Mouse (Mus musculus): ENCODE measurements around the gene Zc3hav1. TPM values are rescaled to one million over a fixed set of nuclear protein-coding genes. Genes with fewer than 3 reads are reported as not detected.

Zc3hav1 gene
- polyA plus RNA-seq, 1 experiment from 2014 or later = 18.1 TPM

GRCm38 (mm10) chr6:38339078-38339477, 15.3 kb downstream of the Zc3hav1 start:
- no peak for ATAC-seq
- no peaks in the 10 kb centered on the region for H3K4me1 ChIP-seq (ENCODE audit: insufficient read depth, low read depth, low read length)
- H3K4me3 ChIP-seq (ENCODE audit: low read depth, low read length) = no peak overlapping the region
- peaks cover 28% of the 10 kb centered on the region; the same call in 1 of the 2 replicates for H3K36me3 ChIP-seq (ENCODE audit: insufficient read depth, low read length)
- WGBS = 57% methylated on average over 2 of the region's 2 CpGs
- no peak overlapping the region for H3K27ac ChIP-seq (ENCODE audit: low read length)
- DNase-seq (ENCODE audit: low spot score) = no peak
- no peaks in the 10 kb centered on the region for H3K27me3 ChIP-seq (replicated peaks; ENCODE audit: insufficient read depth, low read length)
- H3K9me3 ChIP-seq (ENCODE audit: low read length) = no peaks in the 10 kb centered on the region
- H3K4me2 ChIP-seq (replicated peaks; ENCODE audit: low read depth, low read length) = no peak overlapping the region
- TF ChIP-seq EP300 (IDR thresholded peaks at IDR 0.05) = no peak
- no peak for TF ChIP-seq CTCF (IDR thresholded peaks at IDR 0.05)
- no peak overlapping the region for H3K9ac ChIP-seq (replicated peaks; ENCODE audit: low read depth)

GRCm38 (mm10) chr6:38337951-38338350, 16.5 kb downstream of the Zc3hav1 start:
- Histone ChIP-seq H3K27me3 (replicated peaks; ENCODE audit: insufficient read depth, low read length) (no peaks in the 10 kb centered on the region), H3K4me3 (ENCODE audit: low read depth, low read length) (no peak overlapping the region), H3K4me2 (replicated peaks; ENCODE audit: low read depth, low read length) (no peak overlapping the region), H3K9ac (replicated peaks; ENCODE audit: low read depth) (no peak overlapping the region), H3K4me1 (ENCODE audit: insufficient read depth, low read depth, low read length) (no peaks in the 10 kb centered on the region), H3K9me3 (ENCODE audit: low read length) (no peaks in the 10 kb centered on the region), H3K27ac (ENCODE audit: low read length) (no peak overlapping the region), H3K36me3 (ENCODE audit: insufficient read depth, low read length) (peaks cover 34% of the 10 kb centered on the region; the same call in 1 of the 2 replicates)
- TF ChIP-seq CTCF (IDR thresholded peaks at IDR 0.05) (no peak), EP300 (IDR thresholded peaks at IDR 0.05) (no peak)
- WGBS = 68% methylated on average over 6 of the region's 6 CpGs
- ATAC-seq (peak; percentile 69), DNase-seq (ENCODE audit: low spot score) (peak; percentile 40)

GRCm38 (mm10) chr6:38337166-38337705, 17.2 kb downstream of the Zc3hav1 start:
- no peaks in the 10 kb centered on the region for H3K27me3 ChIP-seq (replicated peaks; ENCODE audit: insufficient read depth, low read length)
- 84% methylated on average over 4 of the region's 4 CpGs for WGBS
- peak; percentile 35 for TF ChIP-seq CTCF (IDR thresholded peaks at IDR 0.05)
- no peak for TF ChIP-seq EP300 (IDR thresholded peaks at IDR 0.05)

GRCm38 (mm10) chr6:38335264-38335663, 19.1 kb downstream of the Zc3hav1 start:
- DNase-seq (ENCODE audit: low spot score) (no peak), ATAC-seq (no peak)
- peaks cover 53% of the 10 kb centered on the region for H3K36me3 ChIP-seq (ENCODE audit: insufficient read depth, low read length)
- H3K4me1 ChIP-seq (ENCODE audit: insufficient read depth, low read depth, low read length) = no peaks in the 10 kb centered on the region
- H3K4me3 ChIP-seq (ENCODE audit: low read depth, low read length) = no peak overlapping the region
- H3K27me3 ChIP-seq (replicated peaks; ENCODE audit: insufficient read depth, low read length) = no peaks in the 10 kb centered on the region
- H3K27ac ChIP-seq (ENCODE audit: low read length) = no peak overlapping the region
- WGBS = 72% methylated on average over 6 of the region's 6 CpGs
- H3K9me3 ChIP-seq (ENCODE audit: low read length) = no peaks in the 10 kb centered on the region
- no peak for TF ChIP-seq EP300 (IDR thresholded peaks at IDR 0.05)
- TF ChIP-seq CTCF (IDR thresholded peaks at IDR 0.05) = no peak
- no peak overlapping the region for H3K4me2 ChIP-seq (replicated peaks; ENCODE audit: low read depth, low read length)
- no peak overlapping the region for H3K9ac ChIP-seq (replicated peaks; ENCODE audit: low read depth)

More at GRCm38 (mm10) chr6:38337166-38337705, 17.2 kb downstream of the Zc3hav1 start:
- H3K4me3 ChIP-seq (ENCODE audit: low read depth, low read length) = no peak overlapping the region
- H3K4me2 ChIP-seq (replicated peaks; ENCODE audit: low read depth, low read length) = no peak overlapping the region
- peaks cover 41% of the 10 kb centered on the region; the same call in 1 of the 2 replicates for H3K36me3 ChIP-seq (ENCODE audit: insufficient read depth, low read length)
- H3K4me1 ChIP-seq (ENCODE audit: insufficient read depth, low read depth, low read length) = no peaks in the 10 kb centered on the region
- no peak overlapping the region for H3K27ac ChIP-seq (ENCODE audit: low read length)
- H3K9ac ChIP-seq (replicated peaks; ENCODE audit: low read depth) = no peak overlapping the region
- DNase-seq (ENCODE audit: low spot score) (no peak), ATAC-seq (no peak)
- H3K9me3 ChIP-seq (ENCODE audit: low read length) = no peaks in the 10 kb centered on the region

- Histone ChIP-seq H3K4me1 (ENCODE audit: insufficient read depth, low read depth, low read length) (no peaks in the 10 kb centered on the region), H3K9me3 (ENCODE audit: low read length) (no peaks in the 10 kb centered on the region), H3K9ac (replicated peaks; ENCODE audit: low read depth) (no peak overlapping the region), H3K27me3 (replicated peaks; ENCODE audit: insufficient read depth, low read length) (no peaks in the 10 kb centered on the region), H3K4me2 (replicated peaks; ENCODE audit: low read depth, low read length) (no peak overlapping the region), H3K27ac (ENCODE audit: low read length) (no peak overlapping the region), H3K4me3 (ENCODE audit: low read depth, low read length) (no peak overlapping the region), H3K36me3 (ENCODE audit: insufficient read depth, low read length) (peaks cover 18% of the 10 kb centered on the region)
- DNase-seq (ENCODE audit: low spot score) (peak; percentile 72), ATAC-seq (peak; percentile 50; the same call in 1 of the 2 replicates)
- WGBS = 27% methylated on average over 4 of the region's 4 CpGs
- TF ChIP-seq EP300 (IDR thresholded peaks at IDR 0.05) (no peak), CTCF (IDR thresholded peaks at IDR 0.05) (peak; percentile 90)
Observed at GRCm38 (mm10) chr6:38326596-38326995, 27.8 kb downstream of the Zc3hav1 start.

- TF ChIP-seq CTCF (IDR thresholded peaks at IDR 0.05) (no peak), EP300 (IDR thresholded peaks at IDR 0.05) (no peak)
- Histone ChIP-seq H3K4me1 (ENCODE audit: insufficient read depth, low read depth, low read length) (no peaks in the 10 kb centered on the region), H3K4me2 (replicated peaks; ENCODE audit: low read depth, low read length) (no peak overlapping the region), H3K4me3 (ENCODE audit: low read depth, low read length) (no peak overlapping the region), H3K9ac (replicated peaks; ENCODE audit: low read depth) (no peak overlapping the region), H3K27me3 (replicated peaks; ENCODE audit: insufficient read depth, low read length) (no peaks in the 10 kb centered on the region), H3K36me3 (ENCODE audit: insufficient read depth, low read length) (peaks cover 33% of the 10 kb centered on the region; the same call in 1 of the 2 replicates), H3K9me3 (ENCODE audit: low read length) (no peaks in the 10 kb centered on the region), H3K27ac (ENCODE audit: low read length) (no peak overlapping the region)
- DNase-seq (ENCODE audit: low spot score) (no peak), ATAC-seq (no peak)
- WGBS = 93% methylated on average over 9 of the region's 9 CpGs
Observed at GRCm38 (mm10) chr6:38320621-38321020, 33.8 kb downstream of the Zc3hav1 start.

Measured in lung, postnatal 0 days (tissue).